Mouse (Mus musculus) adrenal gland, adult 18-20 months (tissue): ENCODE results near the gene Dph1. TPM values are rescaled to one million over a fixed set of nuclear protein-coding genes. Genes with fewer than 3 reads are reported as not detected.
A peak's percentile ranks its signal among the peaks of the same experiment; 100 is the strongest.

Experiments
- DNase-seq, 2 experiments: peaks; one replicate each; pipeline ENCODE4 v3.0.0; 2021 to 2022; ENCODE audit warnings: low spot score in 2 of 2
- total RNA-seq, 2 experiments: library from RNA; stranded (reverse); gene quantifications; 1 replicate in 1 of 2; 2 replicates in 1 of 2; pipeline ENCODE4 v1.2.3; 2021

Dph1 gene
- total RNA-seq, 2 experiments from 2014 or later, result 23.4 to 34.5 TPM

- no peak for DNase-seq
These were observed 15.3 kb upstream of the Dph1 start for GRCm38 (mm10) chr11:75206347-75206746.

GRCm38 (mm10) chr11:75204472-75204871, 13.4 kb upstream of the Dph1 start:
- DNase-seq, result no peak

GRCm38 (mm10) chr11:75203926-75204325, 12.9 kb upstream of the Dph1 start:
- DNase-seq, result no peak

- no peak for DNase-seq
These were observed 10.7 kb upstream of the Dph1 start for GRCm38 (mm10) chr11:75201721-75202120.

- peak in 1 of 2 experiments; percentile 18 for DNase-seq
These were observed 9.9 kb upstream of the Dph1 start for GRCm38 (mm10) chr11:75200935-75201334.

DNA sequence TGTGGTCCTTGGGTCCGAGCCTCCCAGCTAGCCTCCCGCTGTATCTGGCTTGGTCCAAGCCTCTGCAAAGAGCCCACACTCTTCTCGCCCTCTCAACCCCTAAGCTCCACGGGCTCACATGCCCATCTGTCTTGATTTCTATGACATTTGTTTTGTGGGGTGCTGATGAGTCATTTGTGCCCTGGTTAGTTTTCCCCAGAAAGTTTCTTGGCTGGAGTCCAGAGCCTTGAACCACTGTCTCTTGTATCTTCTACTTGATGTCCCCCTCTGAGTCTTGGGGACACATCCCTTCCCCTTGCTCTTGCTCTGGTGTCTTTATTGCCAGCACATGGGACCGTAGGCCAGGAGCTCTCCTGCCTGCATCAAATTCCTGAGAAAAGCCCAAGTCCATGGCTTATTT, 8.9 kb upstream of the Dph1 start:
- DNase-seq, result peak in 1 of 2 experiments; percentile 22

DNA sequence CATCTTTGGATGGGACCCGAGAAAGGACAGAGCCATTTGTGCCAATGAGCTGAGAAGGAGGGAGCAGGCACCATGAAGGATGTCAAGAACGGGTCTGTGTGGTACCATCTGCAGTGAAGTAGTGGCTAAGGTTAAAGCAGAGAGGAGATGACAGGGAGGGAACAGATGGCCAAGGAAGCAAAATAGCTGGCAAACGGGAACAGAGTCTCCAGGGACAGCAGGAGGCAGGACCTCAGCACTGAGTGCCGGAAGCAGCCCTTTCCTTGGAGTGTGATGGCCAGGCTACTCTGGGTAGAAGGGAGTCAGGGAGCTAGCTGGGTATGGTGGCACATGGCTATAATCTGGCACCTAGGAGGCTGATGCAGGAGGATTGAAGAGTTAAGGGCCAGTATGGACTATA, 7.8 kb upstream of the Dph1 start:
- DNase-seq, result peak in 1 of 2 experiments; percentile 17

GRCm38 (mm10) chr11:75197956-75198355, 6.9 kb upstream of the Dph1 start:
- DNase-seq, result peak in 1 of 2 experiments; percentile 15

DNA sequence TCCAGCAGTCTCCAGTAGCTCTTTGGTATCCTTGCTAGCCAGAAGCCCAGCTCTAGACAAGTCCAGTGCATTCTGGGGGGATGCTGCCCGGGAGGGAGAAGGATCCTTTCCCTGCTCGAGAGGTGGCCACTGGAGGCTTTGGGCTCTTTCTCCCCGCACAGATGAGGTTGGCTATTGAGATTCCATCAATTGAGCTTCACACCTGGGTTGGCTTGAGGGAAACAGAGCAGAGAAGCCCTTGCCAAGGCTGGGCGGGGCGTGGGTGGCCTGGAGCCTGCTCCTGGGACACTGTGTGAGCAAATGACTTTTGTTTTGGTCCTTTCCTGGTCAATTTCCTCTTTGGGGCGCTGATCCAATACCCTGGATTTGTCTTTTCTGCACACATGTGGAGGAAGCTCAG, 5.1 kb upstream of the Dph1 start:
- DNase-seq, result peak in 1 of 2 experiments; percentile 16

DNA sequence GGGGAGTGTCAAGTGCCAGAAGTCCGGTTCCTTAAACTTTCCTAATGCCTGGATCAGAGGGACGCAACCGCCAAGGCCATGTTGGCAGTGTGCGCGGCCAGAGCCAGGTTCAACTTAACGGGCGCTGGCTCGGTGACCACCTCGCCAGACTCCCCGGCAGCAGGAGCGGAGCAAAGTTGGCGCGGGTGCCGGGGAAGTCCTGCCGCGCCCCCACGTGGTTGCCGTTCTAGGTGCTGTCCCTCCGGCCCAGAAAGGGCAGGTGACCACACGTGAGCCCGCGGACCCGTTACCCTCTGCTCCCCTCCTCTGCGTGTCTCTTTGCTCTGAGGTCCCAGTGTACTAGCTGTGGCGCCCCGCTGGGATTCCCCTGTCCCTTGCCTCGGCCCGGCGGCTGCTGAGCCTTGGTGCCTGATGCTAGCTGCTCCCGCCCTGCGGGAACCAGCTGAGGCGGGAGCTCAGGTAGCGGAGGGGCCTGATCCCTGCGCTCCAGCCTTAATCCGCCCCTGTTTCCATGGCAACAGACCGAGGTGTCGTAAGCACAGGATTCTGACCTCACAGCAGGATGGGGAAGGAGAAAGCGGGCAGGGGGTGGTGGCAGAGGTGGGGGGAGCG, 3.9 kb upstream of the Dph1 start:
- peak; percentile 53 to 55 for DNase-seq

GRCm38 (mm10) chr11:75194121-75194849, 3.2 kb upstream of the Dph1 start:
- peak; percentile 46 to 50 for DNase-seq

- DNase-seq, result peak; percentile 80 to 82
These were observed 2.4 kb upstream of the Dph1 start, which contains the start of gene Rtn4rl1 for GRCm38 (mm10) chr11:75193256-75194071. Gene Rtn4rl1, plus strand, starts transcription at chr11:75193783.

DNA sequence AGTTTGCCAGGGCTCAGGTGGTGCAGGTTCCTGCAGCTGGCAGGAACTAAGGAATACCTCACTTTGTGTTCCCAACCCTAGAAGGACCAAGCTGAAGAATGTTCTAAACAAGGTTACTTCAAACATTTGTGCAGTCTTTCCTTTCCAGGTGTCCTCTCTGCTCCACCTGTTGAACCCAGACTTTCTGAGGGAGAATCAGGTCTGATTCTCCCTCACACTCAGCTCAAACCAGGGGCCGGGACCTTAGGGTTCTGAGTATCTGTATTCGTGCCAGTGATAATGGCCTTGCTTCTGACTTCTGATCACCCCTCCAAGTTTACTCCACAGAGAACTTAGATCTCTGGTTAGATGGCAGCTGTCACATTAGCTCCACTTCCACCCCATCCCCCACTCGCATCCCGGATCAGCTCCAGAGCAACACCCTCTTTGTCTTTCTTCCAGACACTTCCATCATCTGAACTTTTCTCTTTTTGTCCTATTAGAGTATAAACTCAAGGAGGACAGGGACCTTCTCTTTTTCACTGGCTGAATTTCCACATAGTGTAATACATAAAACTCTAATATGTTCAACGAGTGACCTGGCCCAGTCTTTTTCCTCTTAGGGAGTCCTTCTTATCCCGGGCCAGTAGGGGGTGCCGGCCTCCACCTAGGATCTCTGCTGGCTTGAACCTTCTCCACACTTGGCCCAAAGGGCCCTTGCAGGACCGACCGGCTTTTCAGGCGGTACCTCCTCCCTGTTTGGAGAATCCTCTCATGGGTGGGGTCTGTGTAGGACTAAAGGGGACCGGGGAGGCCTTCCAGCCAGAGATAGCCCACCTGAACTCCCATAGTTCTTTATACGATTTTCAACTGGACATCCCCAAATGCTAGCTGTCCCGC, 1.5 kb upstream of the Dph1 start:
- DNase-seq, result peak; percentile 72 to 77

DNA sequence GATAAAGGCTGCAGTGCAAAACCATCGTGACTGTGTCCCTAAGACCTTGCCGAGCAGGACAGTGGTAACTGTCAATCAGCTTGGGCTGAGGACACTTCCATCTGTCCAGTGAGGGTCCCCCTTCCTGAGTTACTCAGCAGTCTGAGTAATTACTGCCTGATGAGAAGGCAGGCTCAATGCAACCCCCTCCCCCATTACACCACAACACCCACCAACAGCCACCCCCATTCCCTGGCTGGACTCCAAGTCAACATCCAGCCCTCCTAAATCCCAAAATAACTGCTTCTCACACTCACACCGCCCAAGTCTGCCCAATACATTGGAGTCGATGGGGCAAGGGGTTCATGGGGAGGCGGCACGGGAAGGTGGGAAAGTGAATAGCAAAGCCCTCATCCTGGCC, 800 bp upstream of the Dph1 start:
- no peak for DNase-seq

DNA sequence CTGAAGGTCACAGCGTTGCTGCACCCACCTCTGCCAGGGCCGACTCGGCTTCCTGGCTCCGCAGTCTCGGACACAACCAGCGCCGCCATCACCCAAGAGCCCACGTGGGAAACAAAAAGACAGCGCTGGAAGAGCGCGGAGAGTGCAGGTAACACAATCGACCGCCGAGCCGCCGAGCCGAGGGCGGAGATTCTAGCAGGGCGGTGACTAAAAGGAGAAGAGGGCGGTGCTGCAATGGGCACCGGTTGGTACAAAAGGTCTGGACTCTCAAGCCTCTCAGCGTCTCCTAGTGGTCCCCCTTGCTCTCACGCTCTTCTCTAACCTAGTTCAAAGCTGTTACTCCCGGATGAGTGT, 693 bp downstream of the Dph1 start:
- DNase-seq, result peak; percentile 71 to 73

DNA sequence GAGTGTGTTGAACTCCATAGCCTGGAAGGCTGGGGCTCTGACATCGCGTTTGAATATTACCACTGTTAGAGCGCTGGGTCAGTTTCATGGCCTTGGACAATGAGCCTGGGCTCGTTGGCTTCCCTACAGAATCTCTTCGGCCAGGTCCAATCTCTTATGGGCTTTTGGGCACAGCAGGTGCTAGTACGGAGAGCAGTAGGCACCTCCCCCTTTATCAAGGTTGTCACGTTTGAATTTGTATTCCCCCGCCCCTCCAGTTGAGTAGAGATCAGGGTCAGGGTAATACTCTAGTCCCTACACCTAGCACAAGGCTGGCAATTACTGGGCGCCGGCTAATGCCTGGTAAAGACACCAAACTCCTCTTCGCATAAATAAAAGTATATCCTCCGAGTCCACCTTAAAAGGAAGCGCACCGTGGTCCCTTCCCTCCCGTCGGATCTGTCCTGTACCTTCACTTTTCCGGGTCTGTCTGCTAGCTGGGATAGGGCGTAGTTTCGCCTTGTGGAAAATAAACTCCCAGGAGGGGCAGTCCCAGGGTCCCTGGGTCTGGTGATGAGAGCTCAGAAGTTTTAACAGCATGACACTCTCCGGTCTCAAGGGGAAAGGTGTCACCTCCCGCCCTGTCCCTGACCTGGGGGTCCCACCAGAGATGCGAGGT, 1.2 kb downstream of the Dph1 start:
- peak in 1 of 2 experiments; percentile 22 for DNase-seq

DNA sequence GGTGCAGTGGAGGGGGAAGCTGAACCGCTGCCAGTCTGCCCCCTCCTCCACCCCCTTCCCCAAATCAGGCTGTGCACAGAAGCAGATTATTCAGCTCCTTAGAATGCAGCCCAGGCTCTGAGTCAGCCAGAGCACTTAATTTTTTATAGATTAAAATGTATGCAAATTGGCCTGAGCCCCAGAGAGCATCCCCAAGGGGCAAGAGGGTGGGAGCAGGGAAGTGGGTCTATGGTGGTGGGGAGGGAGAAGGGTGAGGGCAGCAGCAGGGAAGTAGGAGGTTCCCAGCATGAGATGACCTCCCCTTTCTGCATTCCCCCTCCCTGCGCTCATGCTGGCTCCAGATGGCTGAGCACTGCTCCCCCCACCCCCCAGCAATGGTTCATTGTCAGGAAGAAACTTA, 6.1 kb downstream of the Dph1 start:
- peak in 1 of 2 experiments; percentile 12 for DNase-seq

GRCm38 (mm10) chr11:75184573-75184972, 6.5 kb downstream of the Dph1 start:
- DNase-seq, result no peak

GRCm38 (mm10) chr11:75183917-75184570, 7.0 kb downstream of the Dph1 start:
- DNase-seq, result peak in 1 of 2 experiments; percentile 16
